Mouse (Mus musculus) embryo, embryonic 10.5 days (tissue): ENCODE results near the gene Sash3.

ENCODE experiments used
- DNase-seq: peaks from one replicate; pipeline ENCODE4 v3.0.0-alpha.2; 2015; ENCODE audit warnings: low spot score

The Sash3 gene

DNA sequence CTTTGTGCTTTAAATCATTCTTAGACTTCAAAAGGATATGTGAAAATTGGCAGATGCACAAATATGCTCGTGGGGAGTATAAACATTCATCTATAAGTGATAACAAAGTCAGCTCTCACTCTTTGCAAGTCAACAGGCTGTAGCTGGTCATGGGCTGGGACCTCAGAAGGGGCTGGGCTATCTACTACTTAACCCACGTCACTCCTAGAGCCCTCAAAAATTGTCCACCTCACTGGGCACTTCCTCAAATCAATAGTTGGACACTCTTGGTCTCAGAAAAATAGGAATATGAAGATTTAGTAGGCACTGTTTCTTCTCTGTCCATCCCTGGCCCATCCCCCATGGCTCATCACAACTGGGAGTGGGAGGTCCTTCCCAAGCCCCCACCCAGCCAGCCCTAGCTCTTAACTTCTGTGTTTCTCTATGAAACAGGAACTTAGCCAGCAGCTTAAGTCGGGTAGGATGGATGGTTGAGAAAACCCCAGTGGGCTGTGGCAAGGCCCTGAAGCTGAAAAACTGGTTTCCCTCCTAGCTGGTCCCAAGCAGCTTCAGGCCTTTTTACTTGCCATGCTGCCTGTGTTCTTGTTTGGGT is 5.9 kb upstream of the Sash3 start:
- DNase-seq: no peak

DNA sequence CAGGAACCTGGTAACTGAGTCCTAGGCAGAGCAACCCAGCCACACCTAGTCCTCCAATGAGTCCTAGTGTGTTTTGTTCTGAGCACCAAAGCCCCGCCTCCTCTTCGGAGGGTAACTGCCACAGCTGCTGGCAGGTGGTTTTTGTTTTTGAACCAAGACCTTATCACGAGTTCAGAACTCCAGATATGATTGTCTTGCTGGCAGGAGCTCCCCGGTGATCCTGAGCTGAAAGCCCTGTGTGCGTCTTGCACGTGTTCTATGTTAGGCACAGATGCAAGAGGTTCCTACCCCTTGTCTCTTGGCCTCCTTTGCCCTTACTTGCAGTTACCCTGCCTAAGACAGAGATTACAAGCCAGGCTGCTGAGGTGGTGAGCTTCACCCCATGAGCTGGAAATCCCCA is 4.8 kb upstream of the Sash3 start:
- no peak for DNase-seq

DNA sequence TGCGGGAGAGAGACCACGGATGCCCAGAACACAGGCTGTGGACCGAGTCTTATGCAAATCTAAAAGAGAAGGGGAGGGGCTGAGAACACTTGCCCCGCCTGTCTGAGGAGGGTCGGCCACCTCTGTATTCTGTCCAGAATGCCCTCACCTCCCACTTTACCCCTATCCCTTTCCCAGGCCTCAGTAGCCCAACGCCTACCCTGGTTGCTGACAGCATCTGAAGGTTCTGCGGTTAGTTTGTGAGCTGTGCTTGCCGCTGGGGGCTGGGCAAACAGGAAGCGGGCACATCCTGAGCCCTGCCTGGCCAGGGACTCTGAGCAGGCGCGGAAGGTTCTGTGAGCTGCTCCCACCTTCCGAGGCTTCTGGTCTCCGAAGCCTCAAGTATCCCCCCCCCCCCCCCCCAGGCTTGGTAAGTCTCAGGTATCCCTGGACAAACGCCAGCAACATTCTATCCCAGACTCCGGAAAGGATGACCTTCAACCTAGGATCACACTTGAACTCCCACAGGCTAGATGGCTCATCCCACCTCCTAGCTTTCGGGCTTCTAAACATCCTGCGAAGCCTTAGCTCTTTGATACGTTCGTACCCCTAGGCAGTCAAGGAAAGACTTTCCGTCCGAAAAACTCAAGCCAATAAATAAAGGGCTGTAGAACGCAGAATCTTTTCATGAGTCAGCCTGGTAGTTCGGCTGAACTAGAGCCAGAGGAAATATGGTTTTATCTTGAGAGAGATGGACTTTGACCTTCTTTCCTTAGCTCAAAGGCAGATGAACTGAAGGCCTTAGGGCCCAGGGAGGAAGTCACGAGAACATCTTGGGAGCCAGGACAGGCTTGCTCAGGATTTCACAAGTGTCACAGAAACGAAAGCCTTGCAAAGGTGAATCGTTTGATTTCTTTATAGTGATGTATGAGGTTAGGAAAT is 2.6 kb upstream of the Sash3 start:
- no peak for DNase-seq

DNA sequence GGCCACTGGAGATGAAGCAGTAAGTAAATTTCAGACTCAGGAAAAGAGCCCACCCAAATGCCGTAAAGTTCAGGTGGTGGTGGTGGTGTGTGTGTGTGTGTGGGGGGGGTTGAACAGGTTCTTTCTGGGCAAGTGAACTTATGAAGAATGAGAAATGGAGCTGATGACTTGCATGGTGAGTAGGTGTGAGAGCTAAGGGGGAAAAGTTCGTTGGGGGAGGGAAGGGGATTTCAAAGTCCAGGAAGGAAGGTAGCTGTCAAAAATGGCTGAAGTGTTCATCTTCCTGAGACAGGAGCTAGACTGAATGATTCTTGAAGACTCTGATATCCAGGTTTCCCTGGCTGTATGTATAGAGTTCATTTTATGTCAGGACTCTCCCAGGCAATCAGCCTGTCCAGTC is 990 bp downstream of the Sash3 start:
- DNase-seq: no peak

DNA sequence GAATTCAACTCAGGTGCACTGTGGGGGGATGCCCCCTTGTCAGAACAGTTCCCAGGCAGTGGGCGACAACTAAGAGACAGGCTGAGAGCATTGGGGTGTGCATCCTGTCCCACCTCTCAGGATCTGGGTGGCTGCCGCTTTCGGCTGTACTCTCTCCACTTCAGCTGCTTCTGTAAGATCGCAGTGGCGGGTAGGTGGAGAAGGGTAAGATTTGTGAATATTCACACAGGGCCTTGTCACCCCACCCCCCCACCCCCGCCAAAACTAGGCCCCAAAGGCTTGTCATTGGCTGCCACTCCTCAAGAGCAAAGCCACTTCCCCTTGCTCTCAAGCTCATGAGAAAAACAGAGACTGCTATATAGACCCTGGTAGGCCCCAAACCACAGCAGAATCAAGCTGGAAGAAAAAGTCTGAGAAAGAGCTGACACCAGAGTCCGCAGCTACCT is 1.5 kb downstream of the Sash3 start:
- no peak for DNase-seq

DNA sequence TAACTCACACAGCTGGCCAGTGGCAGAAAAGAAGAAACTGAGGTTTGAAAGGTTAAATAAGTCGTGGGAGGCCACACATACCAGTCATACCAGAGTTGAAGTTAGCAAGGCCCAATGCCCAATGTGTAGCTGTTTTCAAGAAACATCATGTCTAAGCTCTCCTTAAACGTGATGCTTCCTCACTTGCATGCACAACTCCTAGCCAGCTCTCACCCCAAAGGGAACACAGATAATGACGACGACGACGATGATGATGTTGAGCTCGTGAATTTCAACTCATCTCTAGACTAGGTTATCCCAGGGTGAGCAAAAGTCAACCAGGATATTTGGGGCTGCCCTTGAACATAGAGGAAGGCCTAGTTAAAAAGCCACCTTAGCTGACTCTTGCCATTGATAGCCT is 5.9 kb downstream of the Sash3 start:
- no peak for DNase-seq

DNA sequence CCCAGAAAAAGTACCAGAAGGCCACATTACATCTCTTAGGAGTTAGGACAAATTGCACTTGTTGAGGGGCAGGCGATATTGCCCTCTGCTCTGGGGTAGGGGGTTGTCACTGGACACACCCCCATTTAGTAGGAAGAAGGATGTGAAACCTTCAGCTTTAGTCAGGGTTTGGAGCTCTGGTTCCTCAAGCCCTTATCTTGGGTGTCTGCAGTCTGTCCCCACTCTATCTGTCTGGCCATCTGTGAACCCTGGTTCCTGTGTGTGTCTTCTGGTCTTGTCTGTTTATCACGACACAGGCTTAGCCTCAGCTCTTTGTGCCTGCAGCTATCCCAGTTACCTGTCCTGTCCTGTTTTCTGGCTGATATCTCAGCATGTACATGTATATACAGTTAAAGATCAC is 7.2 kb downstream of the Sash3 start:
- DNase-seq: no peak

- DNase-seq: no peak
These were observed 7.7 kb downstream of the Sash3 start for GRCm38 (mm10) chrX:48153949-48154348.

- DNase-seq: no peak
These were observed 9.3 kb downstream of the Sash3 start for GRCm38 (mm10) chrX:48155489-48155888.

DNA sequence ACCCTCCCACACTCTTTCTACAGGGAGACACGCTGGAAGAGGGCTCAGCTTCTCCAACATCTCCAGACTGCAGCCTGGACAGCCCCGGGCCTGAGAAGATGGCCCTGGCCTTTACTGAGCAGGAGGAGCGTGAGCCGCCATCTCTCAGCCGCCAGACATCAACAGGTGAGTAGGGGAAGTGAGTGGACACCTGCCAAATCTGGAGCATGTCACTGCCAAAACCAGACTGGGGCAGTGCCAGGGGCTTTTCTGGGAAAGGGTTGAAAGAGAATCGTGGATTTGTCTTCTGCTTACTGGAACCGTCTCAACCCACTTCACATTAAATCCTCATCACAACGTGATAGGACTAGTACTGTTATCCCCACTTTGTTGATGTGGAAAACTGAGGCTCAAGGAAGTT is 11.2 kb downstream of the Sash3 start:
- no peak for DNase-seq

DNA sequence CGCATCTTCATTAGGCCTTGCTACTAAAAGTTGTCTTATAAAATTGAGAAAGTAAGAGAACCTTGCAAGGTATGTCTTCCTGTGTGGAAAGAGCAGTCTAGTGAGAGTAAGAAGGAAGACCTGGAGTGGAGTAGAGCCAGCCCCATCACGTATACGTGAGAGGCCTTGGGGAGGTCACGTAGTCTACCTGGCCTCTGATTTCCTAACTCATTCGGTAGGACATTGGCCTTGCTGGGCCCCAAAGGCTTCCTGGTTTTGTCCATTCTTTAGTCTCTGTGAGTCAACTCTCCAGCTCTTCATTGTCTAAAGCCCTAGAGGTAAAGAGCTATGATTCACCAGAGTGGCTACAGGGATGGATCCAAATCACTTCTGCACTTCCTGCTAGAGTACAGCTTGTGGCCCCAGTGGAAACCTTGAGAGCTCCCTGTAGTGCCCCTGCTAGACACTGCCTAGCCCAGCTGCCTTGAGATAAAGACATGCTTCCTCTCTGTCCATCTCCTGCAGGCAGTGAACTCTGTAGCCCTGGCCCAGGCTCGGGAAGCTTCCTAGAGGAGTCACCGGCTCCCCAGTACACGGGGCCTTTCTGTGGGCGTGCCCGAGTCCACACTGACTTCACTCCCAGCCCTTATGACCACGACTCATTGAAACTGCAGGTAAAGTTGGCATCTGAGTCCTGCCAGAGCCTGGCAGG is 12.1 kb downstream of the Sash3 start:
- no peak for DNase-seq

GRCm38 (mm10) chrX:48169892-48170291 is 23.7 kb downstream of the Sash3 start:
- peak; percentile 35 for DNase-seq

GRCm38 (mm10) chrX:48170368-48170767 is 24.1 kb downstream of the Sash3 start:
- no peak for DNase-seq

- DNase-seq: no peak
These were observed 35.6 kb downstream of the Sash3 start for GRCm38 (mm10) chrX:48181844-48182243.

GRCm38 (mm10) chrX:48184703-48185102 is 38.5 kb downstream of the Sash3 start:
- no peak for DNase-seq

DNA sequence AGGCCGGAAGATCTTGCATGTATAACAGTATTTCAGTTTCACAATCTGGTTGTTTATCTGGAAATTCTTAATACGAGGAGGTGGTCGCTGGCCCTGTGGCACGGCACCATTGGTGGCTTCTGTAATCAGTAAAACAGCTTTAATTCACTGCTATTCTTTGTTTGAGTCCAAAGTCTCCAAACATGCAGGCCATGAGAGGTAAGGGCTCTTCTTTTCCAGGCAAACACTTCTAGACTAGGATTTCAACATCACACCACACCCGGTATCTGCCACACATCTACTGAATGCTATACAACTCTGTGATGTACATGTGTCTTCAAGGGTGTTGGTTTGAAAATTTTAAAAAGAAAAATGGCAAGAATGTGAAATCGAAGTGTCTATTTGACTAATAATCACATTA is 45.0 kb downstream of the Sash3 start:
- DNase-seq: no peak

- DNase-seq: no peak
These were observed 47.3 kb downstream of the Sash3 start for GRCm38 (mm10) chrX:48193235-48194152.

DNA sequence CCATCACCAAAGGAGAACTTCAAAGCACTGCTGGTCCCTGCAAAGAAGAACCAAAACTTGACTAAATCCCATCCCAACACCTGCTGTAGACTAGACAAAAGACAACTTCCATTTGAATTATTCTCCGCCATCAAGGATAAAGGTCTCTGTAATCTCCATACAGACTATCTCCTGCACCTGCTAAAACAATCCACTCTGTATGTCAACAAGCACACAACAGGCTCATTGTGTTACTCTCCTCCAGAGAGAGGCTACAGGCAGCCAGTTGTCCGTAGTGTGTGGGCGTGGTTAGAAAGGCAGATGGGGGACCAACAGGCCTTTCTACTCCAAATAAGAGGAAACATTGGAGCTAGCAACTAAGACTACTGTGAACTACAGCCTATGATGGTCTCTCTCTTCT is 51.6 kb downstream of the Sash3 start:
- DNase-seq: no peak

DNA sequence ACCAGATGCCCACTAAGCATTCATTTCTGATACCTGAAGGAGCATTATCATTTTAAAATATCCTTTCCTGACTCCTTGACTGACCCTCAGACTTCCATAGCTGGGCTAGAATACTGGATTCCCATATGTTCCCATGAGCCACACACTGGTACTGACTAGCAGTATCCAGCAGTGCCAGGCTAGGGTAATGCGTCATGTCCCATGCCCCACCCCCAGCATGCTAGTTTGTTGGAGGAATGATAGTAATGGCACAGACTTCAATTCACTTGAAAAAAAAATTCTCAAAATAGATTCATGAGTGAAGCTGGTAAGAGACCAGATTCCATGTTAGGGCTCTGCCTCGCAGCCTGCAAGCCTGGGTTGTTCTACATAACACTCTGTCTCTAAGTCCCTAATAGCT is 52.8 kb downstream of the Sash3 start:
- no peak for DNase-seq

DNA sequence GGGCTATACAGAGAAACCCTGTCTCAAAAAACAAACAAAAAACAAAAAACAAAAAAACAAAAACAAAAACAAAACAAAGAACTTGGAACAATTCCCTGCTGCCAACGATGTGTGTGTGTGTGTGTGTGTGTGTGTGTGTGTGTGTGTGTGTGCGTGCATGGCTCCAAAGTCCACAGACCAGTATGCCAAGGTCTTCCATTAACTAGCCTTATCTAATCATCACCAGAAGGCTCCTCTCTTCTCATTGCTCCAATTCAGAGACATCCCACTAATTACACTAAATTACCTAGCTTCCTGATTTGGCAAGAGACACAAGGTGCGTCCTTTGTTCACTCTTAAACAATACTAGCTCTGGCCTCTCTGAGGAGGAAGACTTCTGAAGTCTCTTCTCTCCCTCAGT is 54.5 kb downstream of the Sash3 start:
- DNase-seq: no peak

DNA sequence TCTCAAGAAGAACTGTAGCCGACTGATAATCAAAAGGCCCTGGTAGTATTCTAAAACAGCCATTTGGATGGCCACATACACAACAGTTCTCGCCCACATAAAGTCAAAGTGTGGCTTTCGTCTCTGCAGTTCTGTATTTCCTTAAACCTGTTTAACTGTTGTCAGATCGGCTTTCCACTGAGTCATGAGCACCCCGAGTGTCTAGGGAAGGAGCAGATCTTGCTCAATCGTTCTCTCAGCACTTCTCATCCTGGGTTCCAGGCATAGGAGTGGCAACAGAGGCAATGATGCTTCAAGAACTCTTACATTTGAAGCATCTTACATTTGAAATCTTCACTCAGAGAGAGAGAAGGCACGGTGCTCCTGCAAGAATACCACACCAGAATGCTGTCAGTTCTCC is 55.7 kb downstream of the Sash3 start:
- no peak for DNase-seq

- no peak for DNase-seq
These were observed 56.2 kb downstream of the Sash3 start for GRCm38 (mm10) chrX:48202436-48202835.
